Mouse (Mus musculus) liver, embryonic 14.5 days (tissue): ENCODE results near the gene Heatr5a. TPM values are rescaled to one million over a fixed set of nuclear protein-coding genes. Genes with fewer than 3 reads are reported as not detected.

Experiments used
- ATAC-seq: fragments of 200-750 bp; cut with Nextera tagmentation; 2 replicates; pipeline ENCODE4 v1.8.0; 2017; ENCODE audit warnings: moderate number of reproducible peaks, mild to moderate bottlenecking, moderate library complexity; ENCODE audit not compliant: insufficient read depth
- DNase-seq, 3 experiments: peaks; one replicate each; pipeline ENCODE4 v3.0.0-alpha.2; 2012 to 2013; ENCODE audit warnings: low read depth in 3 of 3, low spot score in 3 of 3
- H3K27ac ChIP-seq: fragments of 300-500 bp; sonication (generic); 2 replicates; pipeline ENCODE4 v1.5.1; 2014; ENCODE audit warnings: moderate library complexity, mild to moderate bottlenecking, control low read depth, inconsistent platforms
- H3K27me3 ChIP-seq: fragments of 300-500 bp; sonication (generic); 2 replicates; pipeline ENCODE4 v1.6.1; 2014; ENCODE audit warnings: mild to moderate bottlenecking, low read length, moderate library complexity; ENCODE audit not compliant: control insufficient read depth, insufficient read depth
- H3K36me3 ChIP-seq: fragments of 300-500 bp; sonication (generic); replicated peaks from 2 replicates; pipeline ENCODE4 v1.6.1; 2014; ENCODE audit warnings: low read depth; ENCODE audit not compliant: control insufficient read depth, insufficient read depth
- H3K4me1 ChIP-seq, 2 experiments: fragments of 200-500 bp in 1 of 2; fragments of 300-500 bp in 1 of 2; sonication (generic) in 1 of 2; replicated peaks; 2 replicates each; pipeline ENCODE4 v1.6.1; 2012 to 2014; ENCODE audit warnings: antibody characterized with exemption in 1 of 2, inconsistent platforms in 1 of 2, low read length in 1 of 2; ENCODE audit not compliant: control insufficient read depth in 2 of 2, insufficient read depth in 2 of 2
- H3K4me2 ChIP-seq: fragments of 300-500 bp; sonication (generic); 2 replicates; pipeline ENCODE4 v1.6.1; 2014; ENCODE audit warnings: low read depth, mild to moderate bottlenecking, control low read depth, moderate library complexity
- H3K4me3 ChIP-seq, 2 experiments: fragments of 200-500 bp in 1 of 2; fragments of 300-500 bp in 1 of 2; sonication (generic) in 1 of 2; 2 replicates each; pipeline ENCODE4 v1.5.1; 2012 to 2014; ENCODE audit warnings: low read depth in 2 of 2, low read length in 2 of 2, mild to moderate bottlenecking in 2 of 2, control low read depth in 1 of 2, inconsistent platforms in 1 of 2, moderate library complexity in 1 of 2; ENCODE audit not compliant: insufficient read depth in 1 of 2
- H3K9ac ChIP-seq: fragments of 300-500 bp; sonication (generic); replicated peaks from 2 replicates; pipeline ENCODE4 v1.6.1; 2014; ENCODE audit warnings: mild to moderate bottlenecking, control low read depth, moderate library complexity
- H3K9me3 ChIP-seq: fragments of 300-500 bp; sonication (generic); 2 replicates; pipeline ENCODE4 v1.6.1; 2016; ENCODE audit warnings: low read length, mixed read lengths; ENCODE audit not compliant: control insufficient read depth
- CTCF ChIP-seq: IDR thresholded peaks from 2 replicates; pipeline ENCODE4 v1.5.1; 2016; ENCODE audit warnings: antibody characterized with exemption, low read depth, control low read depth
- EP300 ChIP-seq: IDR thresholded peaks from 2 replicates; pipeline ENCODE4 v1.6.1; 2016; ENCODE audit warnings: antibody characterized with exemption, low read depth
- WGBS: fragments of 180-500 bp; shearing (Covaris S2); extraction: QIAGEN DNeasy Blood & Tissue Kit; methylation state at CpG from one replicate; pipeline ENCODE4 v1.1.7; 2014; ENCODE audit not compliant: insufficient replicate concordance; 5-methylcytosine and 5-hydroxymethylcytosine counted together
- polyA plus RNA-seq, 2 experiments: library from polyadenylated mRNA; depleted of rRNA in 1 of 2; stranded (reverse) in 1 of 2; unstranded in 1 of 2; fragments of >200 nt; fragmentation: Nextera tagmentation in 1 of 2; extraction: Ambion mirVana in 1 of 2; gene quantifications; 2 replicates each; pipeline versions ENCODE4 v1.2.1 to v1.2.3; 2012 to 2014

The Heatr5a gene
- polyA plus RNA-seq, 2 experiments: 5.6 to 8.2 TPM

GRCm38 (mm10) chr12:51884801-51885200, 86.3 kb downstream of the Heatr5a start:
- no peak overlapping the region for H3K4me3 ChIP-seq
- TF ChIP-seq EP300: no peak
- no peak for TF ChIP-seq CTCF
- H3K4me1 ChIP-seq: peaks cover 14% of the 10 kb centered on the region in 2 experiments
- H3K27ac ChIP-seq: 0 out of 2 replicates have a peak overlapping the region, but pooled peaks have one; percentile 11
- ATAC-seq (no peak), DNase-seq (no peak)
- H3K9me3 ChIP-seq: no peaks in the 10 kb centered on the region
- H3K4me2 ChIP-seq: no peak overlapping the region
- H3K36me3 ChIP-seq: peaks cover 23% of the 10 kb centered on the region
- H3K27me3 ChIP-seq: no peaks in the 10 kb centered on the region
- no peak overlapping the region for H3K9ac ChIP-seq
- 75% methylated on average over 2 of the region's 2 CpGs for WGBS

GRCm38 (mm10) chr12:51883297-51883805, 87.8 kb downstream of the Heatr5a start:
- no peaks in the 10 kb centered on the region for H3K9me3 ChIP-seq
- peak overlapping the region; percentile 86 for H3K27ac ChIP-seq
- WGBS: 16% methylated on average over 9 of the region's 9 CpGs
- H3K27me3 ChIP-seq: no peaks in the 10 kb centered on the region
- peak; percentile 57 to 73 (median 73) for DNase-seq
- peak; percentile 94 for ATAC-seq
- peak overlapping the region; percentile 43 for H3K9ac ChIP-seq
- H3K4me2 ChIP-seq: peak overlapping the region; percentile 23
- H3K4me1 ChIP-seq: peaks cover 14% of the 10 kb centered on the region in 2 experiments
- H3K36me3 ChIP-seq: peaks cover 28% of the 10 kb centered on the region
- TF ChIP-seq EP300: peak; percentile 83
- no peak for TF ChIP-seq CTCF
- no peak overlapping the region for H3K4me3 ChIP-seq

- H3K9ac ChIP-seq: peak overlapping the region; percentile 43
- TF ChIP-seq EP300: no peak
- no peak for TF ChIP-seq CTCF
- H3K4me3 ChIP-seq: no peak overlapping the region
- no peaks in the 10 kb centered on the region for H3K27me3 ChIP-seq
- ATAC-seq: no peak
- peaks cover 14% of the 10 kb centered on the region in 2 experiments for H3K4me1 ChIP-seq
- WGBS: 82% methylated on average over 6 of the region's 6 CpGs
- H3K9me3 ChIP-seq: no peaks in the 10 kb centered on the region
- H3K36me3 ChIP-seq: peaks cover 29% of the 10 kb centered on the region
- peak overlapping the region; percentile 86 for H3K27ac ChIP-seq
- DNase-seq: no peak
- peak overlapping the region; percentile 23 for H3K4me2 ChIP-seq
Observed at GRCm38 (mm10) chr12:51882606-51883296, 88.4 kb downstream of the Heatr5a start.

- H3K27me3 ChIP-seq: no peaks in the 10 kb centered on the region
- no peak overlapping the region for H3K4me2 ChIP-seq
- H3K9me3 ChIP-seq: no peaks in the 10 kb centered on the region
- H3K27ac ChIP-seq: no peak overlapping the region
- no peak overlapping the region for H3K4me3 ChIP-seq
- no peak overlapping the region for H3K9ac ChIP-seq
- WGBS: 77% methylated on average over 2 of the region's 2 CpGs
- DNase-seq (no peak), ATAC-seq (no peak)
- H3K36me3 ChIP-seq: peaks cover 30% of the 10 kb centered on the region
- H3K4me1 ChIP-seq: peaks cover 14% of the 10 kb centered on the region in 2 experiments
- TF ChIP-seq CTCF (peak; percentile 62), EP300 (no peak)
Observed at GRCm38 (mm10) chr12:51881775-51882174, 89.3 kb downstream of the Heatr5a start.

GRCm38 (mm10) chr12:51871446-51872144, 99.5 kb downstream of the Heatr5a start:
- no peak overlapping the region for H3K27ac ChIP-seq
- DNase-seq (no peak), ATAC-seq (no peak)
- H3K4me3 ChIP-seq: no peak overlapping the region
- peak overlapping the region; percentile 8 for H3K4me2 ChIP-seq
- H3K36me3 ChIP-seq: no peaks in the 10 kb centered on the region; the same call in 1 of the 2 replicates
- TF ChIP-seq CTCF (no peak), EP300 (no peak)
- H3K9ac ChIP-seq: no peak overlapping the region
- WGBS: 20% methylated on average over 11 of the region's 11 CpGs
- H3K9me3 ChIP-seq: no peaks in the 10 kb centered on the region
- H3K27me3 ChIP-seq: no peaks in the 10 kb centered on the region
- peaks cover 12 to 21% of the 10 kb centered on the region in 2 experiments for H3K4me1 ChIP-seq
